Mouse (Mus musculus): ENCODE results near the gene Stim2. TPM values are rescaled to one million over a fixed set of nuclear protein-coding genes. Genes with fewer than 3 reads are reported as not detected.

The Stim2 gene
- total and polyA plus RNA-seq, 3 experiments = 16.8 to 21.5 (median 18.2) TPM

- dilution Hi-C loops (cut with MboI; ENCODE audit: extremely low pct_ligation_motif_present, extremely low pct_unique_long_range_greater_than_20kb, low sequenced_read_pairs) = no loop called here
- Histone ChIP-seq H3K4me1 (ENCODE audit: control insufficient read depth in 1 of 2, insufficient read depth in 2 of 2) (peaks cover 0 to 44% of the 10 kb centered on the region in 2 experiments; a peak in 3 of 4 replicates), H3K27me3 (replicated peaks) (no peaks in the 10 kb centered on the region), H3K79me2 (replicated peaks; ENCODE audit: control insufficient read depth, extremely low read depth, insufficient read depth, poor library complexity, severe bottlenecking) (0 out of 2 replicates have a peak, but pooled peaks cover under 1% of the 10 kb centered on the region), H3K36me3 (replicated peaks in 1 of 2; ENCODE audit: control insufficient read depth in 1 of 2, insufficient read depth in 1 of 2, low read length in 1 of 2) (peaks cover 0 to 10% of the 10 kb centered on the region in 2 experiments), H3K4me2 (ENCODE audit: insufficient read depth, low read depth, poor library complexity, severe bottlenecking) (no peak overlapping the region), H3K4me3 (replicated peaks in 1 of 3; ENCODE audit: low read depth in 2 of 3, low read length in 2 of 3, poor library complexity in 1 of 3) (no peak overlapping the region), H3K9ac (ENCODE audit: insufficient read depth, low read depth) (no peak overlapping the region), H3K27ac (ENCODE audit: insufficient read depth, low read depth) (no peak overlapping the region), H3K9me3 (replicated peaks; ENCODE audit: low read length) (no peaks in the 10 kb centered on the region)
- DNase-seq (ENCODE audit: extremely low read depth) = no peak
- TF ChIP-seq NELFE (IDR thresholded peaks at IDR 0.05; ENCODE audit: low read depth, low read length) = no peak
- no peak for TF ChIP-seq RAD21 (IDR thresholded peaks at IDR 0.05; ENCODE audit: low read depth, low read length)
- TF ChIP-seq ZNF384 (IDR thresholded peaks at IDR 0.05; ENCODE audit: low read depth, low read length) = no peak
- in situ Hi-C loops (cut with MboI; ENCODE audit: low pct_ligation_motif_present, low pct_unique_long_range_greater_than_20kb, low sequenced_read_pairs) = no loop called here
Measured at GRCm38 (mm10) chr5:54049145-54049733, 50.9 kb downstream of the Stim2 start.

DNA sequence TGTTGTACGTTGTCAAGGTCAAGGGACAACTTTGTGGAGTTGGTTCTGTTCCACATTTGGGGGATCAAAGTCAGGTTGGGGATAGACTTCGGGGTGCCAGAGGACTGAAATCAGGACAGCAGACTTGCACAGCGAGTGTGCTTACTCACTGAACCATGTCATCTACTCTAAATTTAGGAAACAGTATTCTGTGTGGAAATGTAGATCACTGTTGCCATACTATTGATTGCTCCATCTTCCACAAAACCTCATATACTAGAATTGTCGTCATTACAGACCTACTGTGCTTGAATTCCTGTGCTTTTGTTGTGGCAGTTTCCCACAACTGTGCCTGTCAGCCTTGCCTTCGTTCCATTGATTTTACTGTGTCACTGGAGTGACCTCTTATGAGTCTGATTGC, 51.6 kb downstream of the Stim2 start:
- no peak for DNase-seq (ENCODE audit: extremely low read depth)
- Histone ChIP-seq H3K36me3 (replicated peaks in 1 of 2; ENCODE audit: control insufficient read depth in 1 of 2, insufficient read depth in 1 of 2, low read length in 1 of 2) (peaks cover 0 to 14% of the 10 kb centered on the region in 2 experiments), H3K4me2 (ENCODE audit: insufficient read depth, low read depth, poor library complexity, severe bottlenecking) (no peak overlapping the region), H3K27ac (ENCODE audit: insufficient read depth, low read depth) (no peak overlapping the region), H3K27me3 (replicated peaks) (no peaks in the 10 kb centered on the region), H3K9me3 (replicated peaks; ENCODE audit: low read length) (no peaks in the 10 kb centered on the region), H3K79me2 (replicated peaks; ENCODE audit: control insufficient read depth, extremely low read depth, insufficient read depth, poor library complexity, severe bottlenecking) (no peaks in the 10 kb centered on the region), H3K4me1 (ENCODE audit: control insufficient read depth in 1 of 2, insufficient read depth in 2 of 2) (peaks cover 0 to 43% of the 10 kb centered on the region in 2 experiments; a peak in 3 of 4 replicates), H3K4me3 (replicated peaks in 1 of 3; ENCODE audit: low read depth in 2 of 3, low read length in 2 of 3, poor library complexity in 1 of 3) (no peak overlapping the region), H3K9ac (ENCODE audit: insufficient read depth, low read depth) (no peak overlapping the region)
- TF ChIP-seq MAX (IDR thresholded peaks at IDR 0.05; ENCODE audit: low read length) (no peak), MXI1 (IDR thresholded peaks at IDR 0.05; ENCODE audit: low read depth, low read length) (no peak), PAX5 (IDR thresholded peaks at IDR 0.05; ENCODE audit: low read length) (no peak), CTCF (conservative IDR thresholded peaks at IDR 0.05 in 1 of 2, IDR thresholded peaks at IDR 0.05 in 1 of 2; ENCODE audit: low read depth in 2 of 2, low read length in 2 of 2) (no peak), POLR2AphosphoS2 (IDR thresholded peaks at IDR 0.05; ENCODE audit: low read depth, low read length) (no peak), NRF1 (IDR thresholded peaks at IDR 0.05; ENCODE audit: low read depth, low read length) (no peak), SMC3 (IDR thresholded peaks at IDR 0.05; ENCODE audit: low read depth, low read length) (no peak), RCOR1 (conservative IDR thresholded peaks at IDR 0.05; ENCODE audit: low read depth, low read length) (no peak), BHLHE40 (IDR thresholded peaks at IDR 0.05; ENCODE audit: low read depth, low read length) (no peak), NELFE (IDR thresholded peaks at IDR 0.05; ENCODE audit: low read depth, low read length) (no peak), USF2 (conservative IDR thresholded peaks at IDR 0.05; ENCODE audit: low read depth, low read length) (no peak), JUND (conservative IDR thresholded peaks at IDR 0.05; ENCODE audit: low read depth, low read length) (no peak), ETS1 (conservative IDR thresholded peaks at IDR 0.05; ENCODE audit: low read depth, low read length) (no peak), HCFC1 (IDR thresholded peaks at IDR 0.05; ENCODE audit: low read depth, low read length) (no peak), TBP (conservative IDR thresholded peaks at IDR 0.05; ENCODE audit: low read depth, low read length) (no peak), ZMIZ1 (IDR thresholded peaks at IDR 0.05; ENCODE audit: low read depth, low read length) (no peak), SIN3A (IDR thresholded peaks at IDR 0.05; ENCODE audit: low read length) (no peak), CHD2 (IDR thresholded peaks at IDR 0.05; ENCODE audit: low read length) (no peak)
- in situ Hi-C loops (cut with MboI; ENCODE audit: low pct_ligation_motif_present, low pct_unique_long_range_greater_than_20kb, low sequenced_read_pairs) = no loop called here
- dilution Hi-C loops (cut with MboI; ENCODE audit: extremely low pct_ligation_motif_present, extremely low pct_unique_long_range_greater_than_20kb, low sequenced_read_pairs) = no loop called here

Data from CH12.LX (cell line).